Mouse (Mus musculus) brain, embryonic 18.5 days (tissue): ENCODE measurements around the gene Defb36.

Source experiments
- DNase-seq: peaks from one replicate; pipeline ENCODE4 v3.0.0-alpha.2; 2012; ENCODE audit warnings: low read depth, low spot score

Gene Defb36

GRCm38 (mm10) chr2:152622151-152622550 is 18.0 kb downstream of the Defb36 start:
- no peak for DNase-seq

- DNase-seq: no peak
Observed at GRCm38 (mm10) chr2:152622953-152623352, 18.8 kb downstream of the Defb36 start, which contains the start of gene Defb25. TSS of gene Defb25 (minus strand) at chr2:152623053.

- DNase-seq: no peak
Observed at GRCm38 (mm10) chr2:152624566-152624965, 20.4 kb downstream of the Defb36 start.

- peak; percentile 6 for DNase-seq
Observed at GRCm38 (mm10) chr2:152625256-152625655, 21.1 kb downstream of the Defb36 start.

- DNase-seq: no peak
Observed at GRCm38 (mm10) chr2:152626774-152627591, 22.9 kb downstream of the Defb36 start, which contains the start of gene Rem1. TSS of gene Rem1 (plus strand) at chr2:152626951.

GRCm38 (mm10) chr2:152628066-152628465 is 23.9 kb downstream of the Defb36 start:
- DNase-seq: no peak

GRCm38 (mm10) chr2:152629239-152629638 is 25.1 kb downstream of the Defb36 start:
- no peak for DNase-seq

- no peak for DNase-seq
Observed at GRCm38 (mm10) chr2:152629904-152630303, 25.8 kb downstream of the Defb36 start.

- no peak for DNase-seq
Observed at GRCm38 (mm10) chr2:152633334-152633733, 29.2 kb downstream of the Defb36 start.

GRCm38 (mm10) chr2:152634311-152634710 is 30.2 kb downstream of the Defb36 start:
- DNase-seq: no peak

GRCm38 (mm10) chr2:152636246-152637005 is 32.3 kb downstream of the Defb36 start:
- no peak for DNase-seq

- DNase-seq: no peak
Observed at GRCm38 (mm10) chr2:152637006-152637322, 32.8 kb downstream of the Defb36 start.

GRCm38 (mm10) chr2:152637381-152637780 is 33.3 kb downstream of the Defb36 start:
- DNase-seq: no peak

GRCm38 (mm10) chr2:152638865-152639264 is 34.7 kb downstream of the Defb36 start:
- no peak for DNase-seq

- no peak for DNase-seq
Observed at GRCm38 (mm10) chr2:152639406-152640113, 35.4 kb downstream of the Defb36 start.

- no peak for DNase-seq
Observed at GRCm38 (mm10) chr2:152652901-152653620, 48.9 kb downstream of the Defb36 start.

- DNase-seq: peak; percentile 83
Observed at GRCm38 (mm10) chr2:152653874-152654715, 50.0 kb downstream of the Defb36 start.

GRCm38 (mm10) chr2:152657398-152657797 is 53.3 kb downstream of the Defb36 start:
- no peak for DNase-seq

GRCm38 (mm10) chr2:152661163-152661562 is 57.0 kb downstream of the Defb36 start:
- DNase-seq: no peak
